Mouse (Mus musculus): ENCODE data around the gene Cct7. TPM values are rescaled to one million over a fixed set of nuclear protein-coding genes. Genes with fewer than 3 reads are reported as not detected.

The Cct7 gene
- polyA plus RNA-seq (2015; fragmentation: Nextera tagmentation; extraction: Ambion mirVana), result 433 and 479 TPM in 2 replicates

GRCm38 (mm10) chr6:85450697-85451663, at the start of gene Cct7:
TSS of gene Cct7 (plus strand) at chr6:85451514.
- WGBS, result 2% methylated on average over 94 of the region's 96 CpGs
- Histone ChIP-seq H3K4me1 (0 out of 2 replicates have a peak, but pooled peaks cover 10% of the 10 kb centered on the region), H3K4me3 (replicated peaks) (peak within 1 kb of the TSS; percentile 77), H3K4me2 (peak within 1 kb of the TSS; percentile 95), H3K27ac (peak within 1 kb of the TSS; percentile 96), H3K9ac (peak within 1 kb of the TSS; percentile 82), H3K9me3 (no peaks in the 10 kb centered on the region), H3K27me3 (replicated peaks) (no peaks in the 10 kb centered on the region), H3K36me3 (peaks cover 4% of the 10 kb centered on the region; the same call in 1 of the 2 replicates)
- ATAC-seq (ENCODE audit: insufficient read depth, low FRiP score, low read depth), result peak; percentile 94

DNA sequence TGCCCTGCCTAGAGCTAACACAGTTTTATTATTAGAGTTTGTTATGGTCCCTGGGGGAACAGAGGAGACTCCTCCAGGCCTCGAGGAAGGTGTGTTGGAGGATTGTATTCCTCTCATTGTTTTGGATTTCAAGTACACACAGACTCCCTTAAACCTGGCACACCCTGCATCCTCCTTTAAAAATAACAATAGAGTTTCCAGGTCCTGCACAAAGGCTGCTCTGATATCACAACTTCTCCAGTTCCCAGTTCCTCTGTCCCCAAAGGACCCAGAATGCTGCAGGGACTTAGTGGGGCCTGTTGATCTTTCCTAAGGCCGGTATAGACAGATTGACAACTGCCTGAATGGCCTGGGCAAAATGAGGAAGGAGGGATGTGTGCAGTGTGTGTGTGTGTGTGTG, 48.7 kb upstream of the Cct7 start:
- Histone ChIP-seq H3K9ac (no peak overlapping the region), H3K27me3 (replicated peaks) (peaks cover 4% of the 10 kb centered on the region), H3K4me2 (no peak overlapping the region), H3K4me1 (no peaks in the 10 kb centered on the region), H3K9me3 (no peaks in the 10 kb centered on the region), H3K27ac (no peak overlapping the region), H3K4me3 (replicated peaks) (no peak overlapping the region), H3K36me3 (no peaks in the 10 kb centered on the region)
- 48% methylated on average over 2 of the region's 2 CpGs for WGBS
- ATAC-seq (ENCODE audit: insufficient read depth, low FRiP score, low read depth), result no peak

DNA sequence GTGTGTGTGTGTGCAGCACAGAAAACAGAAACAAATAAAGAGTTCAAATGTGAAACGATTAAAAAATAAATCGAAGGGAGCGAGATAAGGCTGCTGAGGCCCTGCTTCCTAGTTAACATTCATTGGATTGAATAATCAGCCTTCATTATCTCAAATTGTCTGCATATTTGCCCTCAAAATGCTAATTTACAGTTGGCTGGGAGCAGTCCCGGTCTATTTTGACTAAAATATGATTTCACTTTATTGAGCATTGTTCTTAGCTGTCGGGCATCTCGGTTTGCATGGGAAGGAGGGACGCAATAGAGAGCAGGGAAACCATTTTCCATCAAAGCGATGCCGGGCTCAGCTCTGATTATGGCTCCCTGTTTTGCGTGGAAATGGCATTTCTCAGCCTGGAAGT, 48.3 kb upstream of the Cct7 start:
- no peak overlapping the region for H3K27ac ChIP-seq
- peaks cover 9% of the 10 kb centered on the region for H3K27me3 ChIP-seq (replicated peaks)
- no peaks in the 10 kb centered on the region for H3K4me1 ChIP-seq
- no peaks in the 10 kb centered on the region for H3K36me3 ChIP-seq
- no peak overlapping the region for H3K4me3 ChIP-seq (replicated peaks)
- WGBS, result 71% methylated on average over 10 of the region's 10 CpGs
- H3K9me3 ChIP-seq, result no peaks in the 10 kb centered on the region
- H3K9ac ChIP-seq, result no peak overlapping the region
- no peak for ATAC-seq (ENCODE audit: insufficient read depth, low FRiP score, low read depth)
- H3K4me2 ChIP-seq, result no peak overlapping the region

DNA sequence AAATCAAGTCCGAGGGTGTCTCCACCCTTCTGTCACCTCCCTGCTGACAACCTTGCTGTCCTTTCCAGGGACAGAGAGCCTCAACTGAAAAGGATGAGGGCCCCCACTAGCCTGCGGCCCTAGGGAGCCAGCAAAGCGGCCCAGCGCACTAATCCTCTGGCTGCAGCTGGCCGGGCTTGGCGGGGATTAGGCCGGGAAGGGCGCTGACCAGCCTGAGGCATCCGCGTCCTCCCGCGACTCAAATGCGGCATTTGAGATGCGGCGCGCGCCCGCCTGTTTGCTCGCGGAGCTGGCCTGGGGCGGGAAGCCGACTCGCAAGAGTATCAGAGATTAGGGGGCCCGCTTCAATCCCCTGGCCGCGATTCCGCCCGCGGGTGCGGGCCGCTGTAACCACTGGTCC, 42.3 kb upstream of the Cct7 start:
- H3K4me1 ChIP-seq, result no peaks in the 10 kb centered on the region
- no peaks in the 10 kb centered on the region for H3K36me3 ChIP-seq
- H3K9ac ChIP-seq, result no peak overlapping the region
- H3K4me2 ChIP-seq, result peak overlapping the region; percentile 34
- ATAC-seq (ENCODE audit: insufficient read depth, low FRiP score, low read depth), result no peak
- WGBS, result 2% methylated on average over 31 of the region's 31 CpGs
- H3K27me3 ChIP-seq (replicated peaks), result peaks cover 34% of the 10 kb centered on the region
- H3K27ac ChIP-seq, result no peak overlapping the region
- no peaks in the 10 kb centered on the region for H3K9me3 ChIP-seq
- peak overlapping the region; percentile 15 for H3K4me3 ChIP-seq (replicated peaks)

DNA sequence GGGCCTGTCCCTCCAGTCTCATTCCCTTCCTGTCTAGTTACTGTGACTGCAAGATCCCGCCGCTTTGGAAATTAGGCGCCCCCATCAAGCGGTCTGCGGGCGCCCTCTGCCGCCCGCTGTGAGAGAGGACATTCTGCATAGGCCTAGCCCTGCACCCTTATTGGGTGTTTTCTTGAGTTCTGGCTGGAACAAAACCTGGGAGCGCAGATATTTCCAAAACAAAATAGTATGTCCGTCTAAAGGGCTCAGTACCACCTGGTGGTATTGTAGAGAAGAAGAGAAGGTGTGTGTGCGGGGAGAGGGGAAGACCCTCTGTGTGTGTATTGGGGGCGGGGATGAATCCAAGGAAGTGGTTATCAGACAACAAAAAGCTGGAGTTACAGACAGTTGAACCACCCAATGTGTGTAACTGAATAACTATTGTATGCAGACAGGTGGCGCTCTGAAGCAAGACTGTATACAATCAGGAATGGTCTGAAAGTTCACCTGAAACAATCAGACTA, 40.5 kb upstream of the Cct7 start:
- Histone ChIP-seq H3K27ac (no peak overlapping the region), H3K4me3 (replicated peaks) (no peak overlapping the region), H3K36me3 (no peaks in the 10 kb centered on the region), H3K9ac (no peak overlapping the region), H3K9me3 (no peaks in the 10 kb centered on the region), H3K4me1 (no peaks in the 10 kb centered on the region), H3K4me2 (no peak overlapping the region), H3K27me3 (replicated peaks) (peaks cover 34% of the 10 kb centered on the region)
- peak; percentile 61; the same call in 1 of the 2 replicates for ATAC-seq (ENCODE audit: insufficient read depth, low FRiP score, low read depth)
- WGBS, result 10% methylated on average over 13 of the region's 13 CpGs

- 38% methylated on average over 3 of the region's 3 CpGs for WGBS
- peak; percentile 65; the same call in 1 of the 2 replicates for ATAC-seq (ENCODE audit: insufficient read depth, low FRiP score, low read depth)
- Histone ChIP-seq H3K27ac (no peak overlapping the region), H3K27me3 (replicated peaks) (no peaks in the 10 kb centered on the region), H3K4me1 (no peaks in the 10 kb centered on the region), H3K4me3 (replicated peaks) (no peak overlapping the region), H3K4me2 (no peak overlapping the region), H3K9ac (no peak overlapping the region), H3K9me3 (no peaks in the 10 kb centered on the region), H3K36me3 (no peaks in the 10 kb centered on the region)
Measured at GRCm38 (mm10) chr6:85415829-85416228, 35.5 kb upstream of the Cct7 start.

DNA sequence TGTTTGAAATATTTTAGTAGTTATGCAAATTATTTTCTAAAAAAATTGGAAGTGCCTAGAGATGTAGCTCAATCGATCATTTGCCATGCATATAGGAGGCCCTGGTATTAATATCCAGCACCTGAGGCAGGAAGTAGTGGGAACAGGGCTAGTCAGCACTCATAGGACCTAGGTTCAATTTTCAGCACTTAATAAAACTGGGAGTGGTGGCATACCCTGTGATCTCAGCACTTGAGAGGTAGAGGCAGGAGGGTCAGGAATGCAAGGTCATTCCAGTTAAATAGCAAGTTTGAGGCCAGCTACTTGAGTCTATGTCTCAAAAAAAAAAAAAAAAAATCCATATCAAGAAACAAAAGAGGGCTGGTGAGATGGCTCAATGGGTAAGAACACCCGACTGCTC, 32.2 kb upstream of the Cct7 start:
- Histone ChIP-seq H3K9ac (no peak overlapping the region), H3K9me3 (no peaks in the 10 kb centered on the region), H3K4me1 (0 out of 2 replicates have a peak, but pooled peaks cover 5% of the 10 kb centered on the region), H3K27ac (no peak overlapping the region), H3K36me3 (no peaks in the 10 kb centered on the region), H3K4me3 (replicated peaks) (no peak overlapping the region), H3K4me2 (no peak overlapping the region), H3K27me3 (replicated peaks) (peaks cover 9% of the 10 kb centered on the region)
- WGBS, result 78% methylated on average over 2 of the region's 2 CpGs
- no peak for ATAC-seq (ENCODE audit: insufficient read depth, low FRiP score, low read depth)

DNA sequence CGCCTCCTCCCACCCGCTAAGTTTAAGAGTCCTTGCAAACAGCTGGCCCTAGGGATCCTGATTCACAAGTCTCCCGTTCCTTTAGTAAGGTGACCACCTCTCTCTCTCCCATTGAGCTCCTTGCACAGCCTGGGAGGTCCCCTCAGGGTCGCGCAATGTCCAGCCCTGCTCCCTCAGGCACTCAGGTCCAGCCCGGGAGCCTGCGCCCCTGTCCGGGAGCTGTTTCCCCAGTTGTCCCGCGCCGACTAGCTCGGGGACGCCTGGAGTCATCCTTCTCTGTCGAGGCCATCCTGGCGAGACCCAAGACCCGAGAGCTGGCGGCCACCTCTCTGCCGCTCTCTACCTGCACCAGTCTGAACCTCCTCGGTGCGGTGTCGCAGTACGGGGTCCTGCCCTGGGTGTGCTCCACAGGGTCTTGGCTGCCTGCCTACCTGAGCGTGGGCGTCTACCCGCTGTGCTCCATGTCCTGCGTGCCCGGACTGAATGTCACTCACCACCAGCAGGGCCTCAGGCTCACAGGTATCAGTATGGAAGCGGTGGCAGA, 27.4 kb upstream of the Cct7 start, which contains the start of gene Noto:
Gene Noto, plus strand, starts transcription at position 51 of the 544 bp plus-strand sequence.
- no peak within 1 kb of the TSS for H3K4me3 ChIP-seq (replicated peaks)
- WGBS, result 19% methylated on average over 28 of the region's 28 CpGs
- no peaks in the 10 kb centered on the region for H3K9me3 ChIP-seq
- H3K36me3 ChIP-seq, result no peaks in the 10 kb centered on the region
- no peak within 1 kb of the TSS for H3K9ac ChIP-seq
- 0 out of 2 replicates have a peak, but pooled peaks cover 5% of the 10 kb centered on the region for H3K4me1 ChIP-seq
- H3K27ac ChIP-seq, result no peak within 1 kb of the TSS
- H3K4me2 ChIP-seq, result no peak within 1 kb of the TSS; the same call in 1 of the 2 replicates
- ATAC-seq (ENCODE audit: insufficient read depth, low FRiP score, low read depth), result no peak
- H3K27me3 ChIP-seq (replicated peaks), result peaks cover 15% of the 10 kb centered on the region

DNA sequence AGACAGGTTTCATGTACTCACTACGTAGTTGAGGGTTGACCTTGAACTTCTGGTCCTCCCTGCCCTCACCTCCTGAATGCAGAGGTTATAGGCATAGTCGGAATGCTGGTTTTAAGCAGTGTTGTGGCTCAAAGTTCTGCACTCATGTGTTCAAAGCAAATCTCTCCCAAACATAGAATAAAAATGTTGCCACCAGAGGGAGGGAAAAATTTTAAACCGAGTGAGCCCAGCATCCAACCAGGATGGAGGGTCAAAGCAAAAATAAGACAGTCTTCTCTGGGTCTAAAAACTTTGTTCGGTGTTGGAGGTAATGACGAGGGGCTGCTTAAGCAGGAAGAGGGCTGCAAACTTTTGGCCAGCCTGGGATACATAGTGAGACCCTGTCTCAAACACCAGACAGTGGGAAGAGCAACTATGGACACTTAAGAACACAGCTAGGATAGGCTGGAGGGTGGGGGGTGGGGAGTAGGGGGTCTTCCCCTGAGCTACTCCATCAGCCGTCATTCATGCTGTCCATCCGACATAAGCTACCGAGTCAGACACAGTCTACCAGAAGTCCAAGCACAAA, 20.0 kb upstream of the Cct7 start:
- WGBS, result 41% methylated on average over 8 of the region's 8 CpGs
- Histone ChIP-seq H3K4me3 (replicated peaks) (peak overlapping the region; percentile 94), H3K36me3 (no peaks in the 10 kb centered on the region), H3K4me2 (peak overlapping the region; percentile 82), H3K27ac (no peak overlapping the region), H3K4me1 (peaks cover 6% of the 10 kb centered on the region; the same call in 1 of the 2 replicates), H3K9me3 (no peaks in the 10 kb centered on the region), H3K9ac (peak overlapping the region; percentile 64; the same call in 1 of the 2 replicates), H3K27me3 (replicated peaks) (0 out of 2 replicates have a peak, but pooled peaks cover 2% of the 10 kb centered on the region)
- no peak; the same call in 1 of the 2 replicates for ATAC-seq (ENCODE audit: insufficient read depth, low FRiP score, low read depth)

GRCm38 (mm10) chr6:85431842-85432431, 19.4 kb upstream of the Cct7 start, which contains the start of gene Smyd5:
TSS of gene Smyd5 (plus strand) at chr6:85431989.
- Histone ChIP-seq H3K27ac (no peak within 1 kb of the TSS), H3K4me1 (peaks cover 6% of the 10 kb centered on the region; the same call in 1 of the 2 replicates), H3K4me2 (peak within 1 kb of the TSS; percentile 82), H3K36me3 (no peaks in the 10 kb centered on the region), H3K27me3 (replicated peaks) (no peaks in the 10 kb centered on the region), H3K9ac (peak within 1 kb of the TSS; percentile 64), H3K4me3 (replicated peaks) (peak within 1 kb of the TSS; percentile 94), H3K9me3 (no peaks in the 10 kb centered on the region)
- under 1% methylated on average over 39 of the region's 39 CpGs for WGBS
- ATAC-seq (ENCODE audit: insufficient read depth, low FRiP score, low read depth), result peak; percentile 89

DNA sequence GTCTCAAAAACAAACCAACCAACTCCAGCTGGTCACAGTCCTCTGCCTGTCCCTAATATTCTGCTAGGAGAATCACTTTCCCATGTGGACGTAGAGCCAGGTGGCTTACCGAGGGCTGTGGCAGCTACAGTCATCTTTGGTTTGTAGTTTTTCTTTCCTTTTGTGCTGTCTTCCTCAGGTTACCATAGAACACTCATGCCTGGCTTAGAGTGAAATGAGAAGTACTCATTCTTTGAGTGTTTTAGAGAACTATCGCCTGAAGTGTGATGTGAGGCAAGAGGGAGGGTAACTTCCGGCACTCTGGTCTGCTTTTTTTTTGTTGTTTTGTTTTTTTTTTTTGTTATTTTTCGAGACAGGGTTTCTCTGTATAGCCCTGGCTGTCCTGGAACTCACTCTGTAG, 17.4 kb upstream of the Cct7 start:
- H3K27me3 ChIP-seq (replicated peaks), result no peaks in the 10 kb centered on the region
- H3K9me3 ChIP-seq, result no peaks in the 10 kb centered on the region
- H3K27ac ChIP-seq, result no peak overlapping the region
- no peak overlapping the region for H3K4me3 ChIP-seq (replicated peaks)
- ATAC-seq (ENCODE audit: insufficient read depth, low FRiP score, low read depth), result no peak
- H3K9ac ChIP-seq, result no peak overlapping the region
- H3K4me1 ChIP-seq, result peaks cover 6% of the 10 kb centered on the region; the same call in 1 of the 2 replicates
- H3K4me2 ChIP-seq, result no peak overlapping the region
- WGBS, result 76% methylated on average over 5 of the region's 5 CpGs
- no peaks in the 10 kb centered on the region for H3K36me3 ChIP-seq
